Mouse (Mus musculus) liver, postnatal 0 days (tissue): ENCODE measurements around the gene Atxn7l3b.

ENCODE experiments used
- CTCF ChIP-seq: sonication (generic); IDR thresholded peaks from 2 replicates; pipeline ENCODE4 v1.5.1; 2016; ENCODE audit warnings: antibody characterized with exemption, low read depth
- EP300 ChIP-seq: IDR thresholded peaks from 2 replicates; pipeline ENCODE4 v1.6.1; 2016; ENCODE audit warnings: antibody characterized with exemption, low read depth, mild to moderate bottlenecking

GRCm38 (mm10) chr10:112882149-112882548 lies 46.7 kb downstream of the Atxn7l3b start:
- no peak for TF ChIP-seq CTCF
- TF ChIP-seq EP300, result no peak
